Comparison of ENCODE assay signal across 18 mouse cellular contexts in the genomic region with DNA sequence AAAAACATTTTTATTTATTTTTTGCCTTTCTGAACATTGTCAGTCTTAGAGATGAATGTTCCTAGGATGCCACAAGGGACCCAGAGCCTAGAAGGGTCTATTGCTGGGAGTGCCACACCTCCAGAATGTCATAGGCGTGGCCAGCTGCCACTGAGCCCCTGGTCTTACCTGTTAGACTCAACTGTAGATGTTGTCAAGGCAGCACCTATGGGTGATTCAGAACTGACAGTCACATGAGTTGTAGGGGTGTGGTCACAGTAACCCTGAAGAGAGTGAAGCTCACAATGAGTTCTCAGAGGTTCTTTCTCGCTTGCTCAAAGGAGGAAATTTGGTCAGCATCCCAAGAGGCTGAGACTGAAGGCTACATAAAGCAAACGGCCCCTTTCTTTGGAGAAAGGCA.
"Had no signal": no experiment of that assay in that cellular context is flagged by ENCODE, and none has a peak within 500 bp of the region (broad histone marks: within the 10 kb centered on the region; RNA-seq: fewer than 3 reads in every experiment).

No protein-coding gene starts in this region.

- H3K9ac ChIP-seq: limb, embryonic 13.5 days; liver, embryonic 13.5 days; lung, embryonic 14.5 days had no signal

- DNase-seq: kidney, adult 18-20 months; kidney, adult 9 months; kidney, postnatal 14 days; kidney, postnatal 4 days; liver; liver, embryonic 13.5 days; lung, embryonic 14.5 days; lung, postnatal 10 days; lung, postnatal 4 days; midbrain, embryonic 14.5 days; right cerebral cortex, adult 18-20 months; right cerebral cortex, postnatal 14 days; right cerebral cortex, postnatal 4 days; thymus, adult 18-20 months; thymus, postnatal 4 days had no signal

- H3K4me1 ChIP-seq: limb, embryonic 10.5 days had no signal

- H3K9me3 ChIP-seq: limb, embryonic 10.5 days; limb, embryonic 13.5 days; liver, embryonic 13.5 days had no signal

- H3K27me3 ChIP-seq: limb, embryonic 13.5 days; liver, embryonic 13.5 days had no signal

- H3K27ac ChIP-seq: limb, embryonic 10.5 days; limb, embryonic 13.5 days; liver, embryonic 13.5 days had no signal

- H3K4me2 ChIP-seq: limb, embryonic 13.5 days; liver, embryonic 13.5 days; lung, embryonic 14.5 days; midbrain, embryonic 11.5 days had no signal

- H3K4me3 ChIP-seq: limb, embryonic 10.5 days; limb, embryonic 13.5 days; liver, embryonic 13.5 days had no signal
